Mouse (Mus musculus): ENCODE measurements around the gene Pdgfb. TPM values are rescaled to one million over a fixed set of nuclear protein-coding genes. Genes with fewer than 3 reads are reported as not detected.

Pdgfb gene
- total and polyA plus RNA-seq, 2 experiments from 2014 or later: 3.5 to 32.2 TPM

- no peak for ATAC-seq (ENCODE audit: insufficient read depth, low read depth)
- DNase-seq (ENCODE audit: low spot score): no peak
- H3K36me3 ChIP-seq (replicated peaks; ENCODE audit: control insufficient read depth, insufficient read depth, low read length): no peaks in the 10 kb centered on the region
- H3K4me3 ChIP-seq (ENCODE audit: low read depth, low read length): no peak overlapping the region
- H3K4me1 ChIP-seq (ENCODE audit: control insufficient read depth, insufficient read depth): peaks cover 25% of the 10 kb centered on the region
- H3K4me2 ChIP-seq (ENCODE audit: low read depth, low read length): no peak overlapping the region
- no peak overlapping the region for H3K9ac ChIP-seq (replicated peaks; ENCODE audit: low read depth, low read length)
- 75% methylated on average over 9 of the region's 9 CpGs for WGBS
- peaks cover 40% of the 10 kb centered on the region for H3K27me3 ChIP-seq (ENCODE audit: control insufficient read depth, insufficient read depth, low read length)
- no peak overlapping the region for H3K27ac ChIP-seq (ENCODE audit: low read depth)
- TF ChIP-seq CTCF (IDR thresholded peaks at IDR 0.05; ENCODE audit: low read depth): no peak
- no peak for TF ChIP-seq EP300 (IDR thresholded peaks at IDR 0.05; ENCODE audit: low read depth)
- no peaks in the 10 kb centered on the region for H3K9me3 ChIP-seq (replicated peaks; ENCODE audit: control insufficient read depth, low read length)
Measured at GRCm38 (mm10) chr15:80016563-80017301, 2.0 kb upstream of the Pdgfb start.

- Histone ChIP-seq H3K9ac (replicated peaks; ENCODE audit: low read depth, low read length) (no peak overlapping the region), H3K27ac (ENCODE audit: low read depth) (no peak overlapping the region), H3K4me1 (ENCODE audit: control insufficient read depth, insufficient read depth) (peaks cover 25% of the 10 kb centered on the region), H3K27me3 (ENCODE audit: control insufficient read depth, insufficient read depth, low read length) (peaks cover 48% of the 10 kb centered on the region), H3K4me3 (ENCODE audit: low read depth, low read length) (peak overlapping the region; percentile 56; the same call in 1 of the 2 replicates), H3K9me3 (replicated peaks; ENCODE audit: control insufficient read depth, low read length) (no peaks in the 10 kb centered on the region), H3K4me2 (ENCODE audit: low read depth, low read length) (peak overlapping the region; percentile 81), H3K36me3 (replicated peaks; ENCODE audit: control insufficient read depth, insufficient read depth, low read length) (no peaks in the 10 kb centered on the region)
- ATAC-seq (ENCODE audit: insufficient read depth, low read depth): no peak
- no peak for TF ChIP-seq CTCF (IDR thresholded peaks at IDR 0.05; ENCODE audit: low read depth)
- no peak for TF ChIP-seq EP300 (IDR thresholded peaks at IDR 0.05; ENCODE audit: low read depth)
- WGBS: 65% methylated on average over 7 of the region's 7 CpGs
- DNase-seq (ENCODE audit: low spot score): no peak
Measured at GRCm38 (mm10) chr15:80015211-80015952, 605 bp upstream of the Pdgfb start.

GRCm38 (mm10) chr15:80014031-80014320 is 801 bp downstream of the Pdgfb start:
- peak overlapping the region; percentile 56 for H3K4me3 ChIP-seq (ENCODE audit: low read depth, low read length)
- 3% methylated on average over 30 of the region's 37 CpGs for WGBS
- no peak for TF ChIP-seq EP300 (IDR thresholded peaks at IDR 0.05; ENCODE audit: low read depth)
- TF ChIP-seq CTCF (IDR thresholded peaks at IDR 0.05; ENCODE audit: low read depth): no peak
- H3K9me3 ChIP-seq (replicated peaks; ENCODE audit: control insufficient read depth, low read length): no peaks in the 10 kb centered on the region
- H3K36me3 ChIP-seq (replicated peaks; ENCODE audit: control insufficient read depth, insufficient read depth, low read length): no peaks in the 10 kb centered on the region
- H3K4me1 ChIP-seq (ENCODE audit: control insufficient read depth, insufficient read depth): peaks cover 25% of the 10 kb centered on the region
- peak overlapping the region; percentile 81 for H3K4me2 ChIP-seq (ENCODE audit: low read depth, low read length)
- H3K27me3 ChIP-seq (ENCODE audit: control insufficient read depth, insufficient read depth, low read length): peaks cover 53% of the 10 kb centered on the region
- peak overlapping the region; percentile 56 for H3K27ac ChIP-seq (ENCODE audit: low read depth)
- DNase-seq (ENCODE audit: low spot score) (no peak), ATAC-seq (ENCODE audit: insufficient read depth, low read depth) (no peak)
- peak overlapping the region; percentile 79 for H3K9ac ChIP-seq (replicated peaks; ENCODE audit: low read depth, low read length)

GRCm38 (mm10) chr15:80013256-80014030 is 1.3 kb downstream of the Pdgfb start:
- Histone ChIP-seq H3K4me2 (ENCODE audit: low read depth, low read length) (peak overlapping the region; percentile 81), H3K27ac (ENCODE audit: low read depth) (peak overlapping the region; percentile 56), H3K9ac (replicated peaks; ENCODE audit: low read depth, low read length) (peak overlapping the region; percentile 79), H3K27me3 (ENCODE audit: control insufficient read depth, insufficient read depth, low read length) (peaks cover 53% of the 10 kb centered on the region), H3K4me1 (ENCODE audit: control insufficient read depth, insufficient read depth) (peaks cover 25% of the 10 kb centered on the region), H3K9me3 (replicated peaks; ENCODE audit: control insufficient read depth, low read length) (no peaks in the 10 kb centered on the region), H3K36me3 (replicated peaks; ENCODE audit: control insufficient read depth, insufficient read depth, low read length) (no peaks in the 10 kb centered on the region), H3K4me3 (ENCODE audit: low read depth, low read length) (peak overlapping the region; percentile 56)
- WGBS: under 1% methylated on average over 36 of the region's 36 CpGs
- TF ChIP-seq EP300 (IDR thresholded peaks at IDR 0.05; ENCODE audit: low read depth): no peak
- TF ChIP-seq CTCF (IDR thresholded peaks at IDR 0.05; ENCODE audit: low read depth): no peak
- ATAC-seq (ENCODE audit: insufficient read depth, low read depth) (no peak), DNase-seq (ENCODE audit: low spot score) (no peak)

GRCm38 (mm10) chr15:80012527-80013201 is 2.1 kb downstream of the Pdgfb start:
- TF ChIP-seq CTCF (IDR thresholded peaks at IDR 0.05; ENCODE audit: low read depth) (no peak), EP300 (IDR thresholded peaks at IDR 0.05; ENCODE audit: low read depth) (no peak)
- H3K27me3 ChIP-seq (ENCODE audit: control insufficient read depth, insufficient read depth, low read length): peaks cover 53% of the 10 kb centered on the region
- ATAC-seq (ENCODE audit: insufficient read depth, low read depth): peak; percentile 13; the same call in 1 of the 2 replicates

More at GRCm38 (mm10) chr15:80012527-80013201, 2.1 kb downstream of the Pdgfb start:
- under 1% methylated on average over 49 of the region's 60 CpGs for WGBS
- no peak for DNase-seq (ENCODE audit: low spot score)
- peak overlapping the region; percentile 56 for H3K27ac ChIP-seq (ENCODE audit: low read depth)
- peak overlapping the region; percentile 81 for H3K4me2 ChIP-seq (ENCODE audit: low read depth, low read length)
- no peaks in the 10 kb centered on the region for H3K9me3 ChIP-seq (replicated peaks; ENCODE audit: control insufficient read depth, low read length)
- H3K9ac ChIP-seq (replicated peaks; ENCODE audit: low read depth, low read length): peak overlapping the region; percentile 79
- H3K36me3 ChIP-seq (replicated peaks; ENCODE audit: control insufficient read depth, insufficient read depth, low read length): no peaks in the 10 kb centered on the region
- H3K4me1 ChIP-seq (ENCODE audit: control insufficient read depth, insufficient read depth): peaks cover 25% of the 10 kb centered on the region
- peak overlapping the region; percentile 56 for H3K4me3 ChIP-seq (ENCODE audit: low read depth, low read length)

All from heart, postnatal 0 days (tissue).